Mouse (Mus musculus) liver, adult 2 months (tissue): Measurements from ENCODE around the gene Galk1.

Experiments
- CTCF ChIP-seq: fragments of 200-500 bp; IDR thresholded peaks from 2 replicates; pipeline ENCODE4 v1.5.1; 2011; ENCODE audit warnings: low read depth, low read length, control low read depth
- POLR2A ChIP-seq: fragments of 200-500 bp; IDR thresholded peaks from 2 replicates; pipeline ENCODE4 v1.6.1; 2011; ENCODE audit warnings: low read length, control low read depth; ENCODE audit not compliant: insufficient read depth; ENCODE audit errors: extremely low read depth

GRCm38 (mm10) chr11:115975544-115975943 lies 37.0 kb downstream of the Galk1 start:
- TF ChIP-seq POLR2A: no peak
- TF ChIP-seq CTCF: no peak
